Mouse (Mus musculus): Measurements from ENCODE around the gene Gm13128.
"Not testable (repeated sequence)": the region's sequence is repeated elsewhere in the genome, so short reads cannot be mapped to it uniquely, and the experiment has no call there.

Gene Gm13128

GRCm38 (mm10) chr4:144329949-144330348 lies at the start of gene Gm13128:
TSS of gene Gm13128 (plus strand) at chr4:144330249.
- DNase-seq (ENCODE audit: low read depth, low spot score), result not testable (repeated sequence)

- not testable (repeated sequence) for DNase-seq (ENCODE audit: low read depth, low spot score)
Observed at GRCm38 (mm10) chr4:144280388-144280787, 49.7 kb upstream of the Gm13128 start, which contains the start of gene Pramel5. TSS of gene Pramel5 (minus strand) at chr4:144280488.

GRCm38 (mm10) chr4:144299414-144299813 lies 30.6 kb upstream of the Gm13128 start:
- DNase-seq (ENCODE audit: low read depth, low spot score), result not testable (repeated sequence)

DNA sequence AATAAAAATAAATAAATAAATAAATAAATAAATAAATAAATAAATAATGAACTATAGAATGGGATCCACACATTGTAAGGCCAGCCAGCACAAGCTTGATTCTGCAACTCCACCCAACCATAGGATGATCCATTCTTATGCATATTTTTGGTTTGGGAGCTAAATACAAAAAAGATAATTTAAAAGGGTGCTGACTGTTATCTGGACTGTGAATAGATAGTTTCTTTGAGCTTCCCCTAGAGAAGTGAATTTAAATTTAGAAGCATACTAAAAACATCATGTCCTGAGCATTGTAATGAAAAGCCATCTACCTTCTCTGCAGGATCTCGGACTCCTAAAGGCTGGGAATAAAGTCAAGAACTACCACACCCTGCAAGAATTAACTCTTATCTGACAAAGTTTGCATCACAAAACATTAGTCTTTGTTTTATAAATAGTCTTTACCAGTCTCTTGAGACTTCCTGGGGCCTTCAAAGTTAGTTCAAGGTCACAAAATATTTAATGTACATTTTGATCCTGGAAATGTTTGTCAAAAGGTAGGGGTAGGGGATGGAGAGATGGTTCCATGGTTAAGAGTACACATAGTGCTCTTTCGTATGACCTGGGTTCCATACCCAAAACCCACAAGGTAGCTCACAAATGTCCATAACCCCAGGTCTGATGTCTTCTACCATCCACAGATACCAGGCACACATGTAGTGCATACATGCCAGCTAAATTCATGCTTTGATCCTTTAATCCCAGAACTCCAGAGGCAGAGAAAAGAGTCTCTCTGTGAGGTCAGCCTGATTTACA lies 17.2 kb upstream of the Gm13128 start:
- peak; percentile 78 for DNase-seq (ENCODE audit: low read depth, low spot score)

DNA sequence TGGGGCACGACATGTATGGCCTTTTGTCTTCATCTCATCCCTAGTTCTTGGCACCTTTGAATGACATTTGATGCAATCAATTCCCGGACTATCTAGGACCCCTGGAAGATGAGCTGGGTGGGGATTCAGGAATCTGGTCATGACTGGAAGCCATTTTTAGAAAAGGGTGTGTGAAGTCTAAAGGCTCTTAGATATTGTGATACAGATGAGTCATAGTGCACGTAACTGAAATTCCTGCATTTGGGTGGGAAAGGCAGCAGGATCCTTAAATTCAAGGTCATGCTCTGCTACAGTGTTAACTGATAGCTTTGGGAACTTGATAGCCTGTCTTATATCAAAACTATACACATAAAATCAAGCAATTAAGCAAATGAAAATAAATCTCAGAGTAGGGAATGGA lies 5.8 kb downstream of the Gm13128 start:
- DNase-seq (ENCODE audit: low read depth, low spot score), result peak; percentile 84

- DNase-seq (ENCODE audit: low read depth, low spot score), result not testable (repeated sequence)
Observed at GRCm38 (mm10) chr4:144357642-144358041, 27.6 kb downstream of the Gm13128 start, which contains the start of gene Gm13119. TSS of gene Gm13119 (plus strand) at chr4:144357942.

GRCm38 (mm10) chr4:144377911-144378310 lies 47.9 kb downstream of the Gm13128 start, which contains the start of gene Pramef20:
TSS of gene Pramef20 (minus strand) at chr4:144377933.
- no peak for DNase-seq (ENCODE audit: low read depth, low spot score)
